Mouse (Mus musculus) kidney, adult 2 months (tissue): ENCODE measurements around the gene Akap6. TPM values are rescaled to one million over a fixed set of nuclear protein-coding genes. Genes with fewer than 3 reads are reported as not detected.

ENCODE experiments used
- DNase-seq: peaks from one replicate; pipeline ENCODE4 v3.0.0; 2021
- H3K27ac ChIP-seq: fragments of 200-500 bp; 2 replicates; pipeline ENCODE4 v1.5.1; 2012; ENCODE audit warnings: low read depth, low read length, control low read depth, inconsistent platforms; ENCODE audit not compliant: insufficient read depth
- H3K27me3 ChIP-seq: fragments of 200-500 bp; replicated peaks from 2 replicates; pipeline ENCODE4 v1.6.1; 2012; ENCODE audit warnings: mild to moderate bottlenecking, moderate library complexity, low read length, inconsistent platforms; ENCODE audit not compliant: control insufficient read depth, insufficient read depth
- H3K36me3 ChIP-seq: fragments of 200-500 bp; 2 replicates; pipeline ENCODE4 v1.6.1; 2012; ENCODE audit warnings: mild to moderate bottlenecking, moderate library complexity, low read length, inconsistent platforms; ENCODE audit not compliant: control insufficient read depth, insufficient read depth
- H3K4me1 ChIP-seq: fragments of 200-500 bp; 2 replicates; pipeline ENCODE4 v1.6.1; 2011; ENCODE audit warnings: low read length; ENCODE audit not compliant: control insufficient read depth, insufficient read depth
- H3K4me3 ChIP-seq: fragments of 200-500 bp; 2 replicates; pipeline ENCODE4 v1.5.1; 2011; ENCODE audit warnings: mild to moderate bottlenecking, low read depth, low read length, control low read depth; ENCODE audit not compliant: insufficient read depth
- CTCF ChIP-seq: fragments of 200-500 bp; conservative IDR thresholded peaks from 2 replicates; pipeline ENCODE4 v1.5.1; 2011; ENCODE audit warnings: low read depth, mild to moderate bottlenecking, control low read depth, low read length, moderate library complexity, mixed read lengths; ENCODE audit not compliant: insufficient read depth, insufficient read length
- POLR2A ChIP-seq: fragments of 200-500 bp; IDR thresholded peaks from one replicate; pipeline ENCODE4 v1.6.1; 2011; ENCODE audit warnings: low read depth, low read length, control low read depth
- WGBS: fragments of 180-500 bp; shearing (Covaris S2); methylation state at CpG from one replicate; pipeline ENCODE4 v1.1.7; 2018; 5-methylcytosine and 5-hydroxymethylcytosine counted together
- polyA plus RNA-seq: library from polyadenylated mRNA; depleted of rRNA; stranded (reverse); fragments of >200 nt; gene quantifications from 2 replicates; pipeline ENCODE4 v1.2.3, GENCODE M21; 2012

Akap6 gene
- polyA plus RNA-seq, 1 experiment: 0.25 TPM

GRCm38 (mm10) chr12:52892519-52892918 lies 193.3 kb downstream of the Akap6 start:
- H3K36me3 ChIP-seq: no peaks in the 10 kb centered on the region
- no peaks in the 10 kb centered on the region for H3K4me1 ChIP-seq
- no peaks in the 10 kb centered on the region for H3K27me3 ChIP-seq
- H3K27ac ChIP-seq: no peak overlapping the region
- no peak for DNase-seq
- 77% methylated on average over 7 of the region's 7 CpGs for WGBS
- H3K4me3 ChIP-seq: no peak overlapping the region
- TF ChIP-seq POLR2A (no peak), CTCF (no peak)

- 61% methylated on average over 11 of the region's 11 CpGs for WGBS
- peak; percentile 7 for DNase-seq
- TF ChIP-seq POLR2A: no peak
- TF ChIP-seq CTCF: no peak
- H3K4me1 ChIP-seq: no peaks in the 10 kb centered on the region
- H3K4me3 ChIP-seq: no peak overlapping the region
- no peaks in the 10 kb centered on the region for H3K36me3 ChIP-seq
- no peaks in the 10 kb centered on the region for H3K27me3 ChIP-seq
- no peak overlapping the region for H3K27ac ChIP-seq
Observed at GRCm38 (mm10) chr12:52893656-52894405, 194.6 kb downstream of the Akap6 start.

- no peaks in the 10 kb centered on the region for H3K4me1 ChIP-seq
- DNase-seq: peak; percentile 65
- no peak overlapping the region for H3K27ac ChIP-seq
- no peak overlapping the region for H3K4me3 ChIP-seq
- no peaks in the 10 kb centered on the region for H3K36me3 ChIP-seq
- no peaks in the 10 kb centered on the region for H3K27me3 ChIP-seq
- 23% methylated on average over 5 of the region's 6 CpGs for WGBS
- TF ChIP-seq POLR2A (no peak), CTCF (peak; percentile 36; the same call in 1 of the 2 replicates)
Observed at GRCm38 (mm10) chr12:52895672-52896460, 196.7 kb downstream of the Akap6 start.

GRCm38 (mm10) chr12:52896785-52897184 lies 197.6 kb downstream of the Akap6 start:
- no peak for DNase-seq
- Histone ChIP-seq H3K4me1 (no peaks in the 10 kb centered on the region), H3K27me3 (no peaks in the 10 kb centered on the region; the same call in 1 of the 2 replicates), H3K4me3 (no peak overlapping the region), H3K36me3 (no peaks in the 10 kb centered on the region), H3K27ac (no peak overlapping the region)
- WGBS: 47% methylated on average over 3 of the region's 3 CpGs
- TF ChIP-seq CTCF (no peak), POLR2A (no peak)

- Histone ChIP-seq H3K4me1 (no peaks in the 10 kb centered on the region), H3K27me3 (no peaks in the 10 kb centered on the region; the same call in 1 of the 2 replicates), H3K27ac (no peak overlapping the region), H3K4me3 (no peak overlapping the region), H3K36me3 (no peaks in the 10 kb centered on the region)
- TF ChIP-seq CTCF (no peak), POLR2A (no peak)
- WGBS: 72% methylated on average over 10 of the region's 10 CpGs
- no peak for DNase-seq
Observed at GRCm38 (mm10) chr12:52898130-52898529, 198.9 kb downstream of the Akap6 start.

GRCm38 (mm10) chr12:52904046-52904445 lies 204.9 kb downstream of the Akap6 start:
- H3K4me1 ChIP-seq: no peaks in the 10 kb centered on the region
- no peak for DNase-seq
- H3K27me3 ChIP-seq: no peaks in the 10 kb centered on the region; the same call in 1 of the 2 replicates
- no peaks in the 10 kb centered on the region for H3K36me3 ChIP-seq
- no peak overlapping the region for H3K4me3 ChIP-seq
- 77% methylated on average over 5 of the region's 5 CpGs for WGBS
- TF ChIP-seq POLR2A (no peak), CTCF (no peak)
- H3K27ac ChIP-seq: no peak overlapping the region
